Mouse (Mus musculus) ovary, adult 2 months (tissue): ENCODE data around the gene Tmem135. TPM values are rescaled to one million over a fixed set of nuclear protein-coding genes. Genes with fewer than 3 reads are reported as not detected.

Experiments used
- polyA plus RNA-seq: library from polyadenylated mRNA; depleted of rRNA; stranded (reverse); fragments of >200 nt; gene quantifications from 2 replicates; pipeline ENCODE4 v1.2.3, GENCODE M21; 2012; rRNA removed

Gene Tmem135
- polyA plus RNA-seq, result 121 and 146 TPM in 2 replicates

GRCm38 (mm10) chr7:89404081-89404733, at the start of gene Tmem135, which contains the start of gene Fzd4:
Gene Tmem135, minus strand, starts transcription at chr7:89404222.
Gene Fzd4, plus strand, starts transcription at chr7:89404355.

Other genes with a start within 250 kb of the Tmem135 start
- 13.2 and 13.5 TPM in 2 replicates for gene Fzd4, start 133 bp upstream of the Tmem135 start, polyA plus RNA-seq
- 271 and 275 TPM in 2 replicates for gene Prss23, start 123.0 kb upstream of the Tmem135 start, polyA plus RNA-seq
- 25.5 and 26.1 TPM in 2 replicates for gene Me3, start 228.2 kb upstream of the Tmem135 start, polyA plus RNA-seq